Mouse (Mus musculus): Measurements from ENCODE around the gene Camta1. TPM values are rescaled to one million over a fixed set of nuclear protein-coding genes. Genes with fewer than 3 reads are reported as not detected.

Gene Camta1
- polyA plus RNA-seq, 1 experiment from 2014 or later: 61.9 TPM

DNA sequence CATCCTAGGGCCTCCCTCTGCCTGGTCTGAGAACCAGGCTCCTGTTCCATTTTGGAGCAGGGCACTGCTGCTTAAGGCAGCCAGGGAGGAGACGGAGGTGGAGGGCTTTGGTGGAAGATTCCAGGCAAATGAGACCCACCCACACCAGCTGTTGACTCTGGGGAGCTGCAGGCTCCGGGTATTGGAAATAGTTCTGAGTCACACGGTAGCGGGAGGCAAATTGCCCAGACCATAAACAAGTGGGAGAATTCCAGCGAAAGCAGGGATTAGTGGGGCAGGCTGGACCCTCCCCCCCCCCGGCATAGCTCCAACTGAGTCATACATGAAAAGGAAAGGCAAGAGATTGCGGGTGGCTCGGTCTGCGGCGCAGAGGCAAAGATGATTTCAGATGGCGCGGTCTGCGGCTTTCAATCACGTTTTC, 450.0 kb downstream of the Camta1 start:
- H3K9me3 ChIP-seq (ENCODE audit: control insufficient read depth, low read length): no peaks in the 10 kb centered on the region
- H3K4me1 ChIP-seq (replicated peaks; ENCODE audit: control insufficient read depth, insufficient read depth): no peaks in the 10 kb centered on the region
- H3K9ac ChIP-seq (ENCODE audit: low read length): peak overlapping the region; percentile 18; the same call in 1 of the 2 replicates
- H3K4me2 ChIP-seq (replicated peaks; ENCODE audit: low read depth): peak overlapping the region; percentile 35; the same call in 1 of the 2 replicates
- DNase-seq (ENCODE audit: low spot score) (peak; percentile 61), ATAC-seq (ENCODE audit: low FRiP score, low TSS enrichment) (peak; percentile 83)
- H3K27me3 ChIP-seq (ENCODE audit: control insufficient read depth, insufficient read depth, low read length): no peaks in the 10 kb centered on the region
- H3K36me3 ChIP-seq (ENCODE audit: control insufficient read depth, insufficient read depth, low read length): no peaks in the 10 kb centered on the region
- WGBS: 14% methylated on average over 14 of the region's 14 CpGs
- TF ChIP-seq EP300 (optimal IDR thresholded peaks at IDR 0.05) (peak; percentile 81), CTCF (IDR thresholded peaks at IDR 0.05; ENCODE audit: low read depth) (no peak)
- H3K4me3 ChIP-seq (ENCODE audit: low read depth, low read length): peak overlapping the region; percentile 2; the same call in 1 of the 2 replicates
- no peak overlapping the region for H3K27ac ChIP-seq (replicated peaks)

DNA sequence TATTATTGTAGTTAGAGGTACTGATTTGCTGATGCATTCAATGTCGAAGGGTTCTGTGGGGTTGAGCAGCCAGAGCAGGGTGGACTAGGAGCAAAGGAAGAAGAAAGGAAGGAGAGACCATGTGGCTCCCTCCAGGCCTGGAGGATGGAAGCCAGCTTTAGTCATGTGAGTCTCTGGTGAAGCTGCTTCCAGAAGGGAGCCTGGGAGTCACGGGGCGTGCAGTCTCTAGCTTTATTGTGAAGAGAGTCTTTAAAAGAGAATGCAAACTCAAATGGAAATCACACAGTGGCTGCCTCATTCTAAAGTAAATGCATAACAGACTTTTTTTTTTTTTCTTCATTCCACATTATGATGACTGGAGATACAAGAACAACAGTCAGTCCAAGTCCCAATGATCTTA, 450.7 kb downstream of the Camta1 start:
- WGBS: 49% methylated on average over 3 of the region's 3 CpGs
- no peak for ATAC-seq (ENCODE audit: low FRiP score, low TSS enrichment)
- H3K4me1 ChIP-seq (replicated peaks; ENCODE audit: control insufficient read depth, insufficient read depth): no peaks in the 10 kb centered on the region

DNA sequence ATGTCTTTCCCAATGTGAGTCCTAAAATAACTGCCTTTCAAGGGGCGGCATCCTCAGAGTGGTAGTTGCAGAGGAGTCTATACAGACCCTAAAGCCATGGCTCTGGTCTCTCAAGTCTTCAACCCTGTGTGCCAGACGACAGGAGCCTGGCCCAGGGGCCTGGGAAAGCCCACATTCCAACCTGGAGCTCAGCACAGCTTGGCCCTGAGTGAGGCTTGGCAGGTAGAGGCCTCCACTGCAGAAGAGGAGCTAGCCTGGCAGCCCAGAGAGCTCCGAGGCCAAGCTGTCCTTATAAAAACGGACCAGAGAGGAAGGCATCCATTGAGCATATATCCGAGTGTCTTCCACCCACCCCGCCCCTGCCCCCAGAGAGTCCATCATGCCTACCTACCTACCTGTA, 452.4 kb downstream of the Camta1 start:
- Histone ChIP-seq H3K27me3 (ENCODE audit: control insufficient read depth, insufficient read depth, low read length) (no peaks in the 10 kb centered on the region), H3K4me3 (ENCODE audit: low read depth, low read length) (no peak overlapping the region), H3K36me3 (ENCODE audit: control insufficient read depth, insufficient read depth, low read length) (no peaks in the 10 kb centered on the region), H3K4me2 (replicated peaks; ENCODE audit: low read depth) (no peak overlapping the region), H3K9me3 (ENCODE audit: control insufficient read depth, low read length) (no peaks in the 10 kb centered on the region), H3K9ac (ENCODE audit: low read length) (no peak overlapping the region), H3K4me1 (replicated peaks; ENCODE audit: control insufficient read depth, insufficient read depth) (no peaks in the 10 kb centered on the region), H3K27ac (replicated peaks) (no peak overlapping the region)
- DNase-seq (ENCODE audit: low spot score) (no peak), ATAC-seq (ENCODE audit: low FRiP score, low TSS enrichment) (no peak)
- no peak for TF ChIP-seq EP300 (optimal IDR thresholded peaks at IDR 0.05)
- TF ChIP-seq CTCF (IDR thresholded peaks at IDR 0.05; ENCODE audit: low read depth): no peak
- WGBS: 77% methylated on average over 6 of the region's 6 CpGs

More for the DNA sequence above, 450.7 kb downstream of the Camta1 start:
- Histone ChIP-seq H3K9ac (ENCODE audit: low read length) (no peak overlapping the region), H3K9me3 (ENCODE audit: control insufficient read depth, low read length) (no peaks in the 10 kb centered on the region), H3K36me3 (ENCODE audit: control insufficient read depth, insufficient read depth, low read length) (no peaks in the 10 kb centered on the region), H3K27ac (replicated peaks) (no peak overlapping the region), H3K4me2 (replicated peaks; ENCODE audit: low read depth) (no peak overlapping the region), H3K27me3 (ENCODE audit: control insufficient read depth, insufficient read depth, low read length) (no peaks in the 10 kb centered on the region), H3K4me3 (ENCODE audit: low read depth, low read length) (no peak overlapping the region)
- no peak for TF ChIP-seq EP300 (optimal IDR thresholded peaks at IDR 0.05)
- TF ChIP-seq CTCF (IDR thresholded peaks at IDR 0.05; ENCODE audit: low read depth): no peak
- DNase-seq (ENCODE audit: low spot score): no peak

DNA sequence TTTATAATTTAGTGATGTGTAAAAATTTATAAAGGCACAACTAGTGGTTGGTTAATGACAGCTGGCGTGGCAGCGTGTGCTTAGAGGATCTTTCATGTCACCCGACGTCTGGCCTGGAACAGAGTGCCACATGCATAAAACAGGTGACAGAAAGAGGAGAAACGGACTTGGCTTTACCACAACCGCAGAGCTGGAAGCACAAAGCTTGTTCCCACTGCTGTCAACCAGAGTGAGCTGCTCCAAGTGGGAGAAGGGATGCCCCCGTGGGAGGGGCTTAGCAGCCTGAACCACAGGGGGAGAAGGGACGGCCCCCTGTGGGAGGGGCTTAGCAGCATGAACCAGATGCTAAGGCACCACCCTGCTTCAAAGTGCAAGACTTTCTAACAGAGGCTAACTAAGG, 452.9 kb downstream of the Camta1 start:
- DNase-seq (ENCODE audit: low spot score): no peak
- H3K4me2 ChIP-seq (replicated peaks; ENCODE audit: low read depth): no peak overlapping the region
- no peak overlapping the region for H3K9ac ChIP-seq (ENCODE audit: low read length)
- H3K4me1 ChIP-seq (replicated peaks; ENCODE audit: control insufficient read depth, insufficient read depth): no peaks in the 10 kb centered on the region
- H3K27ac ChIP-seq (replicated peaks): no peak overlapping the region
- H3K27me3 ChIP-seq (ENCODE audit: control insufficient read depth, insufficient read depth, low read length): no peaks in the 10 kb centered on the region
- no peaks in the 10 kb centered on the region for H3K36me3 ChIP-seq (ENCODE audit: control insufficient read depth, insufficient read depth, low read length)
- TF ChIP-seq EP300 (optimal IDR thresholded peaks at IDR 0.05) (no peak), CTCF (IDR thresholded peaks at IDR 0.05; ENCODE audit: low read depth) (no peak)
- WGBS: 53% methylated on average over 8 of the region's 8 CpGs
- no peaks in the 10 kb centered on the region for H3K9me3 ChIP-seq (ENCODE audit: control insufficient read depth, low read length)
- no peak for ATAC-seq (ENCODE audit: low FRiP score, low TSS enrichment)
- no peak overlapping the region for H3K4me3 ChIP-seq (ENCODE audit: low read depth, low read length)

DNA sequence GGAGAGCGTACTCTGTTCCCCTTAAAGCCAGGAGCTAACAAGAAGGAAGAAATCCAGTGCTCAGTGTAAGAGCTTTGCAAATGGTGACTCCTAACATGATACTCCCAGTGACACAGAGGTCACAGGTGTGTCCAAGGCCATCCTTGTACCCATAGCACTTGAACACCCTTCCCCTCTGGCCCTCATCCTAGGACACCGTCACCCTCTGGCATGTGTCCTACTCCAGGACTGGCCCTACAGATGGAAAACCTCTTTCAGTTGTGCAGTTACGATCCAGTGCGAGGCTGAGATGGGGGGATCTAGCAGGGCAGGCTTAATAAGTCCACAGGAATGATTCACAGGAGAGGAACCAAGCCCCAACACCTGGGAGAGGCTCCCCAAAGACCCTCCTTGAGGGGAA, 453.4 kb downstream of the Camta1 start:
- no peaks in the 10 kb centered on the region for H3K9me3 ChIP-seq (ENCODE audit: control insufficient read depth, low read length)
- TF ChIP-seq CTCF (IDR thresholded peaks at IDR 0.05; ENCODE audit: low read depth) (no peak), EP300 (optimal IDR thresholded peaks at IDR 0.05) (no peak)
- H3K27ac ChIP-seq (replicated peaks): no peak overlapping the region
- H3K4me2 ChIP-seq (replicated peaks; ENCODE audit: low read depth): no peak overlapping the region
- no peak for ATAC-seq (ENCODE audit: low FRiP score, low TSS enrichment)
- H3K9ac ChIP-seq (ENCODE audit: low read length): no peak overlapping the region
- WGBS: 77% methylated on average over 4 of the region's 4 CpGs
- no peak overlapping the region for H3K4me3 ChIP-seq (ENCODE audit: low read depth, low read length)
- no peaks in the 10 kb centered on the region for H3K36me3 ChIP-seq (ENCODE audit: control insufficient read depth, insufficient read depth, low read length)
- H3K4me1 ChIP-seq (replicated peaks; ENCODE audit: control insufficient read depth, insufficient read depth): no peaks in the 10 kb centered on the region
- no peaks in the 10 kb centered on the region for H3K27me3 ChIP-seq (ENCODE audit: control insufficient read depth, insufficient read depth, low read length)
- DNase-seq (ENCODE audit: low spot score): no peak

DNA sequence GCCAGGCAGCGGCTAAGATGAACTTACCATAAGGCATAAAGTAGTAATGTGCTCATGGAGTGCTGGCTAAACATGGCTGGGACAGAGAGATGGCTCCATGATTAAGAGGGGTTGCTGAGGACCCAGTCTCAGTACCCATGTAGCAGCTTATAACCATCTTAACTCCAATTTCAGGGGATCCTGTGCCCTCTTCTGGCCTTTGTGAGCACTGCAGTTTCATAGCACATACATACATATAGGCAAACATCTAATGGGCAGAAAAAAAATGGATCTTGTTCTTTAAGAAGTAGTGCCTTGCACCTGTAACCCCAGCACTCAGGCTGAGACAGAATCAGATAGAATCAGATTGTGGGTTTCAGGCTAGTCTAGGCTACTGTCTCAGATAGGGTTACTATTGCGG, 454.5 kb downstream of the Camta1 start:
- no peaks in the 10 kb centered on the region for H3K27me3 ChIP-seq (ENCODE audit: control insufficient read depth, insufficient read depth, low read length)
- H3K4me1 ChIP-seq (replicated peaks; ENCODE audit: control insufficient read depth, insufficient read depth): no peaks in the 10 kb centered on the region
- WGBS: 94% methylated on average over 2 of the region's 2 CpGs
- no peak overlapping the region for H3K4me3 ChIP-seq (ENCODE audit: low read depth, low read length)
- no peaks in the 10 kb centered on the region for H3K36me3 ChIP-seq (ENCODE audit: control insufficient read depth, insufficient read depth, low read length)
- H3K27ac ChIP-seq (replicated peaks): no peak overlapping the region
- ATAC-seq (ENCODE audit: low FRiP score, low TSS enrichment) (no peak), DNase-seq (ENCODE audit: low spot score) (no peak)
- no peaks in the 10 kb centered on the region for H3K9me3 ChIP-seq (ENCODE audit: control insufficient read depth, low read length)
- TF ChIP-seq CTCF (IDR thresholded peaks at IDR 0.05; ENCODE audit: low read depth) (no peak), EP300 (optimal IDR thresholded peaks at IDR 0.05) (no peak)
- H3K9ac ChIP-seq (ENCODE audit: low read length): no peak overlapping the region
- no peak overlapping the region for H3K4me2 ChIP-seq (replicated peaks; ENCODE audit: low read depth)

All from stomach, postnatal 0 days (tissue).